Mouse (Mus musculus) testis, postnatal 10 days (tissue): ENCODE results near the gene Brd1.
A peak's percentile ranks its signal among the peaks of the same experiment; 100 is the strongest.

Experiments
- DNase-seq: peaks from one replicate; pipeline ENCODE4 v3.0.0; 2021; ENCODE audit warnings: low spot score

The Brd1 gene

GRCm38 (mm10) chr15:88686725-88687124 lies 47.3 kb downstream of the Brd1 start:
- DNase-seq = no peak

GRCm38 (mm10) chr15:88684039-88684438 lies 50.0 kb downstream of the Brd1 start:
- no peak for DNase-seq

GRCm38 (mm10) chr15:88680931-88681330 lies 53.1 kb downstream of the Brd1 start:
- DNase-seq = no peak

GRCm38 (mm10) chr15:88677568-88677967 lies 56.5 kb downstream of the Brd1 start:
- DNase-seq = no peak

- DNase-seq = no peak
These were observed 58.0 kb downstream of the Brd1 start for GRCm38 (mm10) chr15:88675998-88676397.

- no peak for DNase-seq
These were observed 65.3 kb downstream of the Brd1 start for GRCm38 (mm10) chr15:88668693-88669092.

- DNase-seq = no peak
These were observed 66.4 kb downstream of the Brd1 start for GRCm38 (mm10) chr15:88667653-88668052.

GRCm38 (mm10) chr15:88665846-88666245 lies 68.2 kb downstream of the Brd1 start:
- DNase-seq = no peak

GRCm38 (mm10) chr15:88663041-88663440 lies 71.0 kb downstream of the Brd1 start:
- no peak for DNase-seq

GRCm38 (mm10) chr15:88662111-88662850 lies 71.8 kb downstream of the Brd1 start:
- DNase-seq = peak; percentile 78

GRCm38 (mm10) chr15:88661654-88662053 lies 72.4 kb downstream of the Brd1 start:
- no peak for DNase-seq

- no peak for DNase-seq
These were observed 82.0 kb downstream of the Brd1 start for GRCm38 (mm10) chr15:88652006-88652405.

- peak; percentile 85 for DNase-seq
These were observed 83.0 kb downstream of the Brd1 start for GRCm38 (mm10) chr15:88651019-88651418.
